Mouse (Mus musculus): ENCODE measurements around the gene Eef1akmt2. TPM values are rescaled to one million over a fixed set of nuclear protein-coding genes. Genes with fewer than 3 reads are reported as not detected.

Gene Eef1akmt2
- polyA plus RNA-seq, 1 experiment = 17.8 TPM

GRCm38 (mm10) chr7:132787022-132787421 is 65.5 kb downstream of the Eef1akmt2 start:
- Histone ChIP-seq H3K4me1 (ENCODE audit: control insufficient read depth, insufficient read depth, low read length) (peaks cover 6% of the 10 kb centered on the region), H3K4me3 (replicated peaks; ENCODE audit: control insufficient read depth, low read depth, low read length) (no peak overlapping the region), H3K27ac (ENCODE audit: control insufficient read depth, insufficient read depth, low read depth, low read length, poor library complexity) (peak overlapping the region; percentile 46; the same call in 1 of the 2 replicates)
- TF ChIP-seq CTCF (IDR thresholded peaks at IDR 0.05; ENCODE audit: control insufficient read depth, insufficient read depth, low read length) = no peak
- TF ChIP-seq POLR2A (IDR thresholded peaks at IDR 0.05; ENCODE audit: borderline replicate concordance, control insufficient read depth, low read depth, low read length) = no peak
- 85% methylated on average over 4 of the region's 4 CpGs for WGBS

DNA sequence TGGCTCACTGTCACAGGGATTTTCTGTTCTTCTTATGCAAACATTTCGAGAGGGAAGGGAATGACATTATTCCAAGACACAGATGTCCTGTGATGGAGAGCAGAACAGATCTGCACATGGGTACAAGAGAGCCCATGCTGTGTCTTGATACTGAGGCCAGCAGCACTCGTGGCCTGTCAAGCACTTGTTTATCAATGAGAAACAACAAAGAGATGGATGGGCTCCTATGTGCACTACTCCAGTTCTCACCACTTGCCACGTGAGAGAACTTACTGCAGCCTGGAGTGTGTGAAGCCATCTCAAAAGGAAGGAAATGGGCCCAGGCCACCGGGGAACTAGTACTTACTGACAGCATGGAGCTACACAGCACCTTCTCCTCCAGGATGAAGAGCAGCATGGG is 66.0 kb downstream of the Eef1akmt2 start:
- Histone ChIP-seq H3K4me3 (replicated peaks; ENCODE audit: control insufficient read depth, low read depth, low read length) (no peak overlapping the region), H3K27ac (ENCODE audit: control insufficient read depth, insufficient read depth, low read depth, low read length, poor library complexity) (no peak overlapping the region), H3K4me1 (ENCODE audit: control insufficient read depth, insufficient read depth, low read length) (peaks cover 6% of the 10 kb centered on the region)
- TF ChIP-seq CTCF (IDR thresholded peaks at IDR 0.05; ENCODE audit: control insufficient read depth, insufficient read depth, low read length) (no peak), POLR2A (IDR thresholded peaks at IDR 0.05; ENCODE audit: borderline replicate concordance, control insufficient read depth, low read depth, low read length) (no peak)
- 30% methylated on average over 4 of the region's 4 CpGs for WGBS

GRCm38 (mm10) chr7:132786011-132786410 is 66.5 kb downstream of the Eef1akmt2 start:
- 61% methylated on average over 7 of the region's 7 CpGs for WGBS
- TF ChIP-seq POLR2A (IDR thresholded peaks at IDR 0.05; ENCODE audit: borderline replicate concordance, control insufficient read depth, low read depth, low read length) = no peak
- TF ChIP-seq CTCF (IDR thresholded peaks at IDR 0.05; ENCODE audit: control insufficient read depth, insufficient read depth, low read length) = no peak
- Histone ChIP-seq H3K4me3 (replicated peaks; ENCODE audit: control insufficient read depth, low read depth, low read length) (no peak overlapping the region), H3K4me1 (ENCODE audit: control insufficient read depth, insufficient read depth, low read length) (peaks cover 6% of the 10 kb centered on the region), H3K27ac (ENCODE audit: control insufficient read depth, insufficient read depth, low read depth, low read length, poor library complexity) (no peak overlapping the region)

DNA sequence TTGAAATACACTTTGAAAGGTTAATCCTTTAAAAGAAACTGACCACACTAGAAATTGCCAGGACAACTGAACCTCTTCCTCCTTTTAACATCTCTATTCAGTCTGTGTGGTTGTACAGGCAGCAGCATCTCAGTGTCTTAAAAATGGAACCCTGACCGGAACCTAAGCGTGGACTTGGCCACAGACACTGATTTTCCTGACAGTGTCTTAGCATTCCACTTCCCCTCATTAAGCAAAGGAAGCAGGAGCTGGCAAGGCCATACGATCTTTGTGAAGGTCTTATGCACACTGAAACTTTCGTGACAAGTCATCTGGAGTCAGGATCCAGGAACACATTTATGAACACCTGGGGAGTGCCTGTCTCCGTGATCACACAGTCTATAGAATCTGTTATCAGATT is 68.4 kb downstream of the Eef1akmt2 start:
- 87% methylated on average over 5 of the region's 5 CpGs for WGBS
- Histone ChIP-seq H3K27ac (ENCODE audit: control insufficient read depth, insufficient read depth, low read depth, low read length, poor library complexity) (no peak overlapping the region), H3K4me3 (replicated peaks; ENCODE audit: control insufficient read depth, low read depth, low read length) (no peak overlapping the region), H3K4me1 (ENCODE audit: control insufficient read depth, insufficient read depth, low read length) (peaks cover 6% of the 10 kb centered on the region)
- TF ChIP-seq CTCF (IDR thresholded peaks at IDR 0.05; ENCODE audit: control insufficient read depth, insufficient read depth, low read length) = no peak
- TF ChIP-seq POLR2A (IDR thresholded peaks at IDR 0.05; ENCODE audit: borderline replicate concordance, control insufficient read depth, low read depth, low read length) = no peak

GRCm38 (mm10) chr7:132781850-132782249 is 70.6 kb downstream of the Eef1akmt2 start:
- peaks cover 6% of the 10 kb centered on the region for H3K4me1 ChIP-seq (ENCODE audit: control insufficient read depth, insufficient read depth, low read length)
- no peak overlapping the region for H3K4me3 ChIP-seq (replicated peaks; ENCODE audit: control insufficient read depth, low read depth, low read length)
- WGBS = 91% methylated on average over 6 of the region's 6 CpGs
- no peak overlapping the region for H3K27ac ChIP-seq (ENCODE audit: control insufficient read depth, insufficient read depth, low read depth, low read length, poor library complexity)
- no peak for TF ChIP-seq POLR2A (IDR thresholded peaks at IDR 0.05; ENCODE audit: borderline replicate concordance, control insufficient read depth, low read depth, low read length)
- no peak for TF ChIP-seq CTCF (IDR thresholded peaks at IDR 0.05; ENCODE audit: control insufficient read depth, insufficient read depth, low read length)

DNA sequence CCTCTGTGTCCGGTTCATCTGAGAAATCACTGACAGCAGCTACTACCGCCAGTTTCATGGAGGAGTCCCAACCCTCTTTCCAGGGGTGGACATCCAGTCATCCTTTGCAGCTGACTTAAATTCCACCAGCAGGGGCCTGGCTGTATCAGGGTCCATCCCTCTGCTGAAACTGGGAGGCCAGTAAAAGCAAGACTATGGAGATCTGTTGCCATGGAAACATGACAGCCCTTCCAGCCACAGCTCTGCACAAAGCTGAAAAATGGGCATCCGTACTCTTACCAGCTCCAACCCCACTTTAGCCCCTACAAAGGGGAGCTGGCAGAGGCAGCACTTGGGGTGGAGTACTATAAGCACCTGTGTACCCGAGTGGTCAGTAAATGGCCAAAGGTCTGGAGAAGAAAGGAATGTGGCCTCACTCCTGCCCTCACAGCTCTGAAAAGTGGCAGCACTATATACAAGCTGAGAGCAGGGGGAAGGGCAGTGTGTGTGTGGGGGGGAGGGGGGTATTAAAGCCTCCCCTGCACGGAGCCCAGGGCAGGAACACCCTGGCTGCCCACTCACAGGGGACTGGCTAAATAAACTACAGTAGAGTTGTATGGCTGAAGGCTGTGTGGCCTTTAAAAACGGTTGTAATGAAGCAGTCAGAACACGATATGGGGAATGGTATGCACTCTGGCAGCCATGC is 71.2 kb downstream of the Eef1akmt2 start:
- Histone ChIP-seq H3K4me3 (replicated peaks; ENCODE audit: control insufficient read depth, low read depth, low read length) (no peak overlapping the region), H3K27ac (ENCODE audit: control insufficient read depth, insufficient read depth, low read depth, low read length, poor library complexity) (no peak overlapping the region), H3K4me1 (ENCODE audit: control insufficient read depth, insufficient read depth, low read length) (peaks cover 2% of the 10 kb centered on the region; the same call in 1 of the 2 replicates)
- WGBS = 85% methylated on average over 7 of the region's 7 CpGs
- TF ChIP-seq POLR2A (IDR thresholded peaks at IDR 0.05; ENCODE audit: borderline replicate concordance, control insufficient read depth, low read depth, low read length) (no peak), CTCF (IDR thresholded peaks at IDR 0.05; ENCODE audit: control insufficient read depth, insufficient read depth, low read length) (no peak)

DNA sequence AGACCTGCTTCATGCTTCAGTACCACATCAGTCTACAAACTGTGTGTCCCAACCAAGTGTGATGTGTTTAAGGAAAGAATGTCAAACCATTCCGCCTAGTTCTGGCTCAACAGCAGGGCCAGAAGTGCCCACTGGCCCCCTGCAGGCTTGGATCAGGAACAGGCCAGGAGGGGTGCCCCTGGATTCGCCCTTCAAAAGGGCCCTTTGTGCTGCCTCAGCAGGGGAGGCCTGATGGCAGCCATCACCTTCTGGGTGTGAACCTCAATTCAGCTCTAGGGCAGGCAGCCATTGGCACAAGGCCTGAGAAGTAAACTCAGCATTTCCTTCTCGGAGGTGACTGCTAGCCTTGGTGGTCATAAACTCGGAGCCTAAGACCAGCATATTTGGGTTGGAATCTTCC is 71.9 kb downstream of the Eef1akmt2 start:
- no peak overlapping the region for H3K4me3 ChIP-seq (replicated peaks; ENCODE audit: control insufficient read depth, low read depth, low read length)
- no peak overlapping the region for H3K27ac ChIP-seq (ENCODE audit: control insufficient read depth, insufficient read depth, low read depth, low read length, poor library complexity)
- peaks cover 2% of the 10 kb centered on the region; the same call in 1 of the 2 replicates for H3K4me1 ChIP-seq (ENCODE audit: control insufficient read depth, insufficient read depth, low read length)
- TF ChIP-seq CTCF (IDR thresholded peaks at IDR 0.05; ENCODE audit: control insufficient read depth, insufficient read depth, low read length) = no peak
- no peak for TF ChIP-seq POLR2A (IDR thresholded peaks at IDR 0.05; ENCODE audit: borderline replicate concordance, control insufficient read depth, low read depth, low read length)
- 70% methylated on average over 4 of the region's 4 CpGs for WGBS

DNA sequence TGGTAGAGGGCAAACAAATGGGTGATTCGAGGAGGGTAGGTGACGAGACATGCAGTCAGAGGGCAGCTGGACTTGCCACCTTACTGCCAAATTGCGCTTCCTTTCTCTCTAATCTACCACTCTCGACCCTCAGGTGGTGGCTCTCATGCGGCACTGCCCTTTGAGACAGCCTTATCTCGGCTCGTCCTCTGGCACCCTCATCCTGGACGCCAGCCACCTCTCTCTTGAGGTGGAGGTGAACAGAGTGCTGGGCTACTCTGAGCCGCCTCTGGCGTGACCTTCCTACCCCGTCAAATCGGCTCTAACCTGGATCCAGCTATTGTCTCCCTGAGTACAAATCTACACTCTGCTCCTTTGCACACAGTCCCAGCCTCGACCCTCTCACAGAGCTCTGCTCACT is 73.8 kb downstream of the Eef1akmt2 start:
- 67% methylated on average over 13 of the region's 13 CpGs for WGBS
- TF ChIP-seq POLR2A (IDR thresholded peaks at IDR 0.05; ENCODE audit: borderline replicate concordance, control insufficient read depth, low read depth, low read length) = no peak
- TF ChIP-seq CTCF (IDR thresholded peaks at IDR 0.05; ENCODE audit: control insufficient read depth, insufficient read depth, low read length) = no peak
- Histone ChIP-seq H3K4me1 (ENCODE audit: control insufficient read depth, insufficient read depth, low read length) (peaks cover 2% of the 10 kb centered on the region; the same call in 1 of the 2 replicates), H3K27ac (ENCODE audit: control insufficient read depth, insufficient read depth, low read depth, low read length, poor library complexity) (peak overlapping the region; percentile 93), H3K4me3 (replicated peaks; ENCODE audit: control insufficient read depth, low read depth, low read length) (no peak overlapping the region)
